Mouse (Mus musculus): ENCODE data around the gene Epha4. TPM values are rescaled to one million over a fixed set of nuclear protein-coding genes. Genes with fewer than 3 reads are reported as not detected.

Gene Epha4
- polyA plus RNA-seq, 1 experiment from 2014 or later = 6.9 TPM

DNA sequence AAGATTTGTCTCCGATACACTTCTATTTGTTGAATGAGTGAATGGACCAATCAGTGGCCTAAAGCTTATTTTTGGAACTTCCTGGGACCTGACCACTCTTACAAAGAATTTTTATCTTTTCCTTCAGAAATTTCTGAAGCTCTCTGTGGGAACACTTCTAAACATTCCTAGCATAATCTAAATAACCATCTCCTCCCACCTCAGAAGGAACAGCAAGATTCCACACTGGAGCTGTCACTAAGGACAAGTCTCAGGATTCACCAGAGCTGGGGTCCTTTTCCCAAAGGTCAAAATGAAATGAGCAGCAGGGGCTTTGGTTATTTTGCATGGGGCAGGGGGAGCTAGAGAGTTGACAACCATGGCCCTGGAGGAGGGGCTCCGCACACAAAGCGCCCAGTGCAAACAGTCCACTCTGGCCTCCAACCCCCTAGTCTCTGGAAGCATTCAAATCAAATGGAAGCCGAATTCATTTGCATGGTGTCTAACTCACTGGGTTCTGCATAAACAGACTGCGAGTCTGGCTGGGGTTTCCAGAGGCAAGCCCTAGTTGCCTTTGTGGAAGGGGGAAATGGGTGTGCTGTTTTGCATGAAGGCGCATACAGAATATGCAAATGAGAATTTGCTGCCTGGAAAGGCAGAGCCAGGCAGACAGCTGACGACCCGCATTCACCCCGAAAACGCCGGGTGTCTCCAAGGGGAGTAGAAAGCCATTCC lies 18.3 kb downstream of the Epha4 start:
- Histone ChIP-seq H3K9me3 (replicated peaks) (no peaks in the 10 kb centered on the region), H3K27ac (no peak overlapping the region), H3K9ac (no peak overlapping the region), H3K27me3 (no peaks in the 10 kb centered on the region), H3K4me2 (peak overlapping the region; percentile 39), H3K4me3 (0 out of 2 replicates have a peak overlapping the region, but pooled peaks have one; percentile 11), H3K4me1 (replicated peaks) (peaks cover 6% of the 10 kb centered on the region), H3K36me3 (no peaks in the 10 kb centered on the region)
- ATAC-seq (replicated peaks; ENCODE audit: insufficient number of reproducible peaks, insufficient read depth, low FRiP score, low read depth) = no peak
- 38% methylated on average over 11 of the region's 11 CpGs for WGBS

DNA sequence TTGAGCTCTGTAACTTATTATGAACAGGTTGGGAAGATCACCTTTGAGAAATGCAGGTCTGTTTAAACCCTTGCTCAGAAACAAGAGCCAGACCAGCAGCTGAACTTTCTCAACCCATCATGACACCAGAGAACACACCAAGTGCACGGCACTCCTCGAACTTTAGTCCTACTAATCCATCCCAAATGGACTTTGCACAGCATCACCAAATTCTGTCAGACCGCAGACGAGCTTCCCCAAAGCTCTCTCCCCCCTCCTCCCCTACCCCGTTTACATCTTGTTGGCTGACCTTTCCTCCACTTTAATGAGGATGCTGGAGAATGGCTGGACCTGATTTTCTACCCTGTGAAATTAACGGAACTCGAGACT lies 19.1 kb downstream of the Epha4 start:
- no peak overlapping the region for H3K4me3 ChIP-seq
- no peaks in the 10 kb centered on the region for H3K9me3 ChIP-seq (replicated peaks)
- H3K36me3 ChIP-seq = no peaks in the 10 kb centered on the region
- no peak overlapping the region for H3K9ac ChIP-seq
- WGBS = 62% methylated on average over 7 of the region's 7 CpGs
- H3K4me2 ChIP-seq = no peak overlapping the region
- peaks cover 11% of the 10 kb centered on the region for H3K4me1 ChIP-seq (replicated peaks)
- no peak for ATAC-seq (replicated peaks; ENCODE audit: insufficient number of reproducible peaks, insufficient read depth, low FRiP score, low read depth)
- H3K27me3 ChIP-seq = no peaks in the 10 kb centered on the region
- no peak overlapping the region for H3K27ac ChIP-seq

- Histone ChIP-seq H3K4me3 (no peak overlapping the region), H3K4me1 (replicated peaks) (peaks cover 11% of the 10 kb centered on the region), H3K9me3 (replicated peaks) (no peaks in the 10 kb centered on the region), H3K9ac (no peak overlapping the region), H3K36me3 (no peaks in the 10 kb centered on the region), H3K4me2 (no peak overlapping the region), H3K27ac (no peak overlapping the region), H3K27me3 (no peaks in the 10 kb centered on the region)
- ATAC-seq (replicated peaks; ENCODE audit: insufficient number of reproducible peaks, insufficient read depth, low FRiP score, low read depth) = no peak
- WGBS = 68% methylated on average over 10 of the region's 10 CpGs
These were observed 19.7 kb downstream of the Epha4 start for GRCm38 (mm10) chr1:77495030-77495789.

- no peak overlapping the region for H3K27ac ChIP-seq
- no peak overlapping the region for H3K4me3 ChIP-seq
- no peaks in the 10 kb centered on the region for H3K9me3 ChIP-seq (replicated peaks)
- H3K27me3 ChIP-seq = no peaks in the 10 kb centered on the region
- peaks cover 11% of the 10 kb centered on the region for H3K4me1 ChIP-seq (replicated peaks)
- no peak overlapping the region for H3K4me2 ChIP-seq
- WGBS = 64% methylated on average over 10 of the region's 10 CpGs
- no peaks in the 10 kb centered on the region for H3K36me3 ChIP-seq
- no peak overlapping the region for H3K9ac ChIP-seq
- ATAC-seq (replicated peaks; ENCODE audit: insufficient number of reproducible peaks, insufficient read depth, low FRiP score, low read depth) = no peak
These were observed 20.9 kb downstream of the Epha4 start for GRCm38 (mm10) chr1:77493841-77494635.

GRCm38 (mm10) chr1:77490166-77490565 lies 24.7 kb downstream of the Epha4 start:
- WGBS = 92% methylated on average over 6 of the region's 6 CpGs
- no peaks in the 10 kb centered on the region for H3K27me3 ChIP-seq
- H3K9me3 ChIP-seq (replicated peaks) = no peaks in the 10 kb centered on the region
- peaks cover 7% of the 10 kb centered on the region for H3K4me1 ChIP-seq (replicated peaks)
- no peak overlapping the region for H3K27ac ChIP-seq
- H3K4me2 ChIP-seq = no peak overlapping the region
- H3K9ac ChIP-seq = no peak overlapping the region
- no peaks in the 10 kb centered on the region for H3K36me3 ChIP-seq
- no peak for ATAC-seq (replicated peaks; ENCODE audit: insufficient number of reproducible peaks, insufficient read depth, low FRiP score, low read depth)
- no peak overlapping the region for H3K4me3 ChIP-seq

DNA sequence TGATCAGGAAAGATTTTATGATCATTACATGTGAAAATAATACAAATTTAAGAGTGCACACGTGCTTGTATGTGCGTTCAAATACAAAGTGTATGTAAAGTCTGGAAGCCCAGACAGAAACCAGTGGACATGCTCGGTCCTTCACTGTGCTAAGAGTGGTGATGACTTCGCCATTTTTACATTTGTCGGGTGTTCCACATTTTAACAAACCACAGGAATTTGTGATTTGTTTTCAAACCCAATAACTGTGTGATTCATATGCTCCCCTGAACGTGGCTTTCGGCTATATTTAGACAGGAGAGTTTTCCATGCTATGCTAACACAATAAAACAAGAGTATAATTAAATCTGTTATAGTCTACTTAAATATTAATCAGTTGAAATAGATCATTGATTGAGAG lies 25.5 kb downstream of the Epha4 start:
- Histone ChIP-seq H3K4me3 (no peak overlapping the region), H3K27ac (no peak overlapping the region), H3K9me3 (replicated peaks) (no peaks in the 10 kb centered on the region), H3K4me1 (replicated peaks) (peaks cover 7% of the 10 kb centered on the region), H3K4me2 (no peak overlapping the region), H3K9ac (no peak overlapping the region), H3K27me3 (no peaks in the 10 kb centered on the region), H3K36me3 (no peaks in the 10 kb centered on the region)
- 77% methylated on average over 7 of the region's 7 CpGs for WGBS
- ATAC-seq (replicated peaks; ENCODE audit: insufficient number of reproducible peaks, insufficient read depth, low FRiP score, low read depth) = no peak

GRCm38 (mm10) chr1:77487856-77488462 lies 26.9 kb downstream of the Epha4 start:
- Histone ChIP-seq H3K27me3 (no peaks in the 10 kb centered on the region), H3K36me3 (no peaks in the 10 kb centered on the region), H3K27ac (no peak overlapping the region), H3K9ac (no peak overlapping the region), H3K4me2 (no peak overlapping the region), H3K9me3 (replicated peaks) (no peaks in the 10 kb centered on the region), H3K4me3 (no peak overlapping the region), H3K4me1 (replicated peaks) (peaks cover 7% of the 10 kb centered on the region)
- WGBS = 80% methylated on average over 13 of the region's 13 CpGs
- ATAC-seq (replicated peaks; ENCODE audit: insufficient number of reproducible peaks, insufficient read depth, low FRiP score, low read depth) = no peak

DNA sequence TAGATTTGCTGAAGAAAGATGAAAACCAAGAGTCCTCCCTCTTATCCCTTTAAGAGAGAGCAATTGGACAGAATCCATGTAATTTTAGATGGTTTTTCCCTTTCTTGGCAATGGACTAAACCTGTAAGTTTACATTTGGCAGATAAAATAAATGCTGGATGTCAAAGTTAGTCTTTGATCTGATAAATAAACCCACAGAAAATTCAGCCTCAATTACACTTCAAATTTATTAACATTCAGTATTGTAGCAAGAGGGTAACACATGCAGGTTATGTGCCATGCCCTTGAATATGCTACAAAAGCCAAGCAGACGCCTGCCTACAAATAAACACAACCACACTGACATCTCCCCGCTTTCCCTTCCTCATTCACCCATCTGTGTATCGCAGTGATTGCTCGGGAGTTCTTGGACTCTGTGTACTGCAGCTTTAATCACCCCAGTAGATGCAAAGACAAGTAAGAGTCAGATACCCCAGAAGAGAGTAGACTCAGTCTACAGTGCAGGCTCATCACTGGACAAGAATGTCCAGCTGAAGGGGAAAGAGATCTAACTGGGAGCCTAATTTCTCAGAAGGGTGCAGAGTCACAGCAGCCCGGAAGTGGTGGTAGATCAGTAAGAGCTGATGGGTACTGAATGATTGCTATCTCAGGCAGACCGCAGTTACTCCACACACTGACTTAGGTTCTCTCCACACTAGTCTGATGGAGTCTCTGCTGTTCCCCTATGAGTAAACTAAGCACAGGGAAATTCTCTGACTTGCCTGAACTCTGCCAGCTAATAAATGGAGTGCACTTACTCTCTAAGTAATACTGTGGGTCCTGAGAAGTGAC lies 29.9 kb downstream of the Epha4 start:
- Histone ChIP-seq H3K4me1 (replicated peaks) (no peaks in the 10 kb centered on the region), H3K4me2 (no peak overlapping the region), H3K27ac (no peak overlapping the region), H3K4me3 (no peak overlapping the region), H3K9me3 (replicated peaks) (no peaks in the 10 kb centered on the region), H3K9ac (no peak overlapping the region), H3K36me3 (no peaks in the 10 kb centered on the region), H3K27me3 (no peaks in the 10 kb centered on the region)
- no peak for ATAC-seq (replicated peaks; ENCODE audit: insufficient number of reproducible peaks, insufficient read depth, low FRiP score, low read depth)
- 79% methylated on average over 6 of the region's 6 CpGs for WGBS

DNA sequence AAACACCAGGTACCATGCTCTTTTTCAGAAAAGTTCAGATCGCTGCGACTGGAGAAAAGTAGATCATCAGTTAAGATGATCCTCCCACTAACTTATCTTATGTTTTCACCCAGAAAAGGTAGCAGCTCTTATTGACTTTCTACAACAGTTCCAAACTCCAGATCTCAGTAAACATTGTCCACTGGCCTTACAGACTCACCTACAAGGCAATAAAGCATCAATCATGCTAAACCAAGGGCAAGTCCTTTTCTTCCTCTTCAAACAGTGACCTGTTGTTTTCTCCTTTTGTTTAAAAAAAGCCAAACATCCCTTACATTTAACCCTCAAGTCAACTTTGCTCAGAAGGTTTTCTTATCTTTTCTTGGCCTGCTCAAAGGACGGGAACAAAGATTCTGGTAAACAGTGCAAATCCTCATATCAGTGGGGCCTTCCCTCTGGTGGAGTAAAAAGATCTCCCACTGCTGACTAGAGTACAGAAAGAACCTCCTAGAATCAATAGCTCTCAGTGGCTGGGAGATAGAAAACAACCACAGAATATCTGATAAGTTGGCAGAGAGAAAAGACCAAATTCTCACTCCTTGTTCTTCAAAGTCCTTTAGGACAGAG lies 39.0 kb downstream of the Epha4 start:
- Histone ChIP-seq H3K4me3 (no peak overlapping the region), H3K9ac (no peak overlapping the region), H3K36me3 (no peaks in the 10 kb centered on the region), H3K27ac (no peak overlapping the region), H3K9me3 (replicated peaks) (no peaks in the 10 kb centered on the region), H3K4me2 (no peak overlapping the region), H3K4me1 (replicated peaks) (no peaks in the 10 kb centered on the region), H3K27me3 (no peaks in the 10 kb centered on the region)
- ATAC-seq (replicated peaks; ENCODE audit: insufficient number of reproducible peaks, insufficient read depth, low FRiP score, low read depth) = no peak
- 71% methylated on average over 3 of the region's 3 CpGs for WGBS

Measured in heart, embryonic 15.5 days (tissue).